Mouse (Mus musculus): ENCODE measurements around the gene Nav1. TPM values are rescaled to one million over a fixed set of nuclear protein-coding genes. Genes with fewer than 3 reads are reported as not detected.

Gene Nav1
- polyA plus RNA-seq, 1 experiment from 2014 or later = 20.7 TPM

GRCm38 (mm10) chr1:135544504-135545146 is 62.5 kb downstream of the Nav1 start:
- no peak overlapping the region for H3K9ac ChIP-seq
- 0 out of 2 replicates have a peak overlapping the region, but pooled peaks have one; percentile 35 for H3K27ac ChIP-seq
- H3K27me3 ChIP-seq = no peaks in the 10 kb centered on the region
- WGBS = 36% methylated on average over 16 of the region's 16 CpGs
- ATAC-seq (replicated peaks; ENCODE audit: insufficient number of reproducible peaks, insufficient read depth, low FRiP score, low read depth) = no peak
- H3K4me1 ChIP-seq (replicated peaks) = peaks cover 50% of the 10 kb centered on the region
- no peaks in the 10 kb centered on the region for H3K36me3 ChIP-seq
- no peak overlapping the region for H3K4me3 ChIP-seq
- H3K4me2 ChIP-seq = no peak overlapping the region
- no peaks in the 10 kb centered on the region for H3K9me3 ChIP-seq (replicated peaks)

- H3K9ac ChIP-seq = no peak overlapping the region
- peaks cover 43% of the 10 kb centered on the region for H3K4me1 ChIP-seq (replicated peaks)
- H3K27ac ChIP-seq = peak overlapping the region; percentile 63
Measured at GRCm38 (mm10) chr1:135542841-135543810, 64.0 kb downstream of the Nav1 start.

GRCm38 (mm10) chr1:135542080-135542479 is 65.0 kb downstream of the Nav1 start:
- Histone ChIP-seq H3K27ac (peak overlapping the region; percentile 5; the same call in 1 of the 2 replicates), H3K4me2 (no peak overlapping the region), H3K4me3 (no peak overlapping the region), H3K36me3 (no peaks in the 10 kb centered on the region), H3K9me3 (replicated peaks) (no peaks in the 10 kb centered on the region), H3K9ac (no peak overlapping the region; the same call in 1 of the 2 replicates), H3K4me1 (replicated peaks) (peaks cover 47% of the 10 kb centered on the region), H3K27me3 (no peaks in the 10 kb centered on the region)
- WGBS = 64% methylated on average over 9 of the region's 9 CpGs
- no peak for ATAC-seq (replicated peaks; ENCODE audit: insufficient number of reproducible peaks, insufficient read depth, low FRiP score, low read depth)

More at GRCm38 (mm10) chr1:135542841-135543810, 64.0 kb downstream of the Nav1 start:
- Histone ChIP-seq H3K4me2 (no peak overlapping the region), H3K36me3 (no peaks in the 10 kb centered on the region), H3K9me3 (replicated peaks) (no peaks in the 10 kb centered on the region), H3K4me3 (no peak overlapping the region), H3K27me3 (no peaks in the 10 kb centered on the region)
- WGBS = 44% methylated on average over 12 of the region's 12 CpGs
- no peak for ATAC-seq (replicated peaks; ENCODE audit: insufficient number of reproducible peaks, insufficient read depth, low FRiP score, low read depth)

GRCm38 (mm10) chr1:135540270-135540669 is 66.8 kb downstream of the Nav1 start:
- Histone ChIP-seq H3K4me3 (no peak overlapping the region), H3K27ac (no peak overlapping the region), H3K4me1 (replicated peaks) (peaks cover 65% of the 10 kb centered on the region), H3K4me2 (no peak overlapping the region), H3K9ac (no peak overlapping the region), H3K36me3 (no peaks in the 10 kb centered on the region), H3K27me3 (no peaks in the 10 kb centered on the region), H3K9me3 (replicated peaks) (no peaks in the 10 kb centered on the region)
- 0 out of 2 replicates have a peak, but pooled peaks have one; percentile 40 for ATAC-seq (replicated peaks; ENCODE audit: insufficient number of reproducible peaks, insufficient read depth, low FRiP score, low read depth)
- 26% methylated on average over 4 of the region's 4 CpGs for whole genome bisulfite sequencing

GRCm38 (mm10) chr1:135538441-135539265 is 68.4 kb downstream of the Nav1 start:
- Histone ChIP-seq H3K4me1 (replicated peaks) (peaks cover 63% of the 10 kb centered on the region), H3K27me3 (no peaks in the 10 kb centered on the region), H3K9ac (no peak overlapping the region), H3K36me3 (no peaks in the 10 kb centered on the region), H3K9me3 (replicated peaks) (no peaks in the 10 kb centered on the region), H3K4me2 (no peak overlapping the region), H3K4me3 (no peak overlapping the region), H3K27ac (peak overlapping the region; percentile 29)
- 61% methylated on average over 12 of the region's 12 CpGs for WGBS
- no peak for ATAC-seq (replicated peaks; ENCODE audit: insufficient number of reproducible peaks, insufficient read depth, low FRiP score, low read depth)

GRCm38 (mm10) chr1:135536822-135537221 is 70.3 kb downstream of the Nav1 start:
- Histone ChIP-seq H3K4me1 (replicated peaks) (peaks cover 46% of the 10 kb centered on the region), H3K9me3 (replicated peaks) (no peaks in the 10 kb centered on the region), H3K27ac (no peak overlapping the region), H3K4me3 (no peak overlapping the region), H3K9ac (no peak overlapping the region), H3K27me3 (no peaks in the 10 kb centered on the region), H3K36me3 (no peaks in the 10 kb centered on the region; the same call in 1 of the 2 replicates), H3K4me2 (no peak overlapping the region)
- WGBS = 83% methylated on average over 7 of the region's 7 CpGs
- ATAC-seq (replicated peaks; ENCODE audit: insufficient number of reproducible peaks, insufficient read depth, low FRiP score, low read depth) = no peak

GRCm38 (mm10) chr1:135536326-135536725 is 70.8 kb downstream of the Nav1 start:
- Histone ChIP-seq H3K27ac (peak overlapping the region; percentile 58; the same call in 1 of the 2 replicates), H3K27me3 (no peaks in the 10 kb centered on the region), H3K9ac (no peak overlapping the region), H3K4me3 (no peak overlapping the region), H3K4me2 (no peak overlapping the region), H3K36me3 (no peaks in the 10 kb centered on the region; the same call in 1 of the 2 replicates), H3K4me1 (replicated peaks) (peaks cover 51% of the 10 kb centered on the region), H3K9me3 (replicated peaks) (no peaks in the 10 kb centered on the region)
- 31% methylated on average over 2 of the region's 2 CpGs for WGBS
- ATAC-seq (replicated peaks; ENCODE audit: insufficient number of reproducible peaks, insufficient read depth, low FRiP score, low read depth) = no peak; the same call in 1 of the 2 replicates

GRCm38 (mm10) chr1:135535256-135535655 is 71.8 kb downstream of the Nav1 start:
- Histone ChIP-seq H3K4me3 (no peak overlapping the region), H3K36me3 (no peaks in the 10 kb centered on the region; the same call in 1 of the 2 replicates), H3K4me2 (no peak overlapping the region), H3K9me3 (replicated peaks) (no peaks in the 10 kb centered on the region), H3K27me3 (no peaks in the 10 kb centered on the region), H3K27ac (peak overlapping the region; percentile 58), H3K4me1 (replicated peaks) (peaks cover 57% of the 10 kb centered on the region), H3K9ac (no peak overlapping the region)
- no peak for ATAC-seq (replicated peaks; ENCODE audit: insufficient number of reproducible peaks, insufficient read depth, low FRiP score, low read depth)
- 19% methylated on average over 4 of the region's 4 CpGs for WGBS

GRCm38 (mm10) chr1:135534782-135535181 is 72.3 kb downstream of the Nav1 start:
- Histone ChIP-seq H3K9ac (no peak overlapping the region), H3K4me2 (no peak overlapping the region), H3K4me3 (no peak overlapping the region), H3K4me1 (replicated peaks) (peaks cover 55% of the 10 kb centered on the region), H3K9me3 (replicated peaks) (no peaks in the 10 kb centered on the region), H3K36me3 (no peaks in the 10 kb centered on the region; the same call in 1 of the 2 replicates), H3K27ac (peak overlapping the region; percentile 58), H3K27me3 (no peaks in the 10 kb centered on the region)
- no peak for ATAC-seq (replicated peaks; ENCODE audit: insufficient number of reproducible peaks, insufficient read depth, low FRiP score, low read depth)
- 60% methylated on average over 4 of the region's 4 CpGs for WGBS

GRCm38 (mm10) chr1:135534070-135534469 is 73.0 kb downstream of the Nav1 start:
- Histone ChIP-seq H3K27me3 (no peaks in the 10 kb centered on the region), H3K9me3 (replicated peaks) (no peaks in the 10 kb centered on the region), H3K36me3 (no peaks in the 10 kb centered on the region; the same call in 1 of the 2 replicates), H3K9ac (no peak overlapping the region), H3K4me1 (replicated peaks) (peaks cover 55% of the 10 kb centered on the region), H3K4me3 (no peak overlapping the region), H3K27ac (no peak overlapping the region), H3K4me2 (no peak overlapping the region)
- ATAC-seq (replicated peaks; ENCODE audit: insufficient number of reproducible peaks, insufficient read depth, low FRiP score, low read depth) = no peak
- WGBS = 84% methylated on average over 4 of the region's 4 CpGs
